Mouse (Mus musculus): ENCODE measurements at regions not wholly inside any gene's neighbourhood (a gene's known extent, or its start where the extent isn't known, plus 50 kb on each side); places are given as distances from the start of the nearest gene placed in this dataset.

DNA sequence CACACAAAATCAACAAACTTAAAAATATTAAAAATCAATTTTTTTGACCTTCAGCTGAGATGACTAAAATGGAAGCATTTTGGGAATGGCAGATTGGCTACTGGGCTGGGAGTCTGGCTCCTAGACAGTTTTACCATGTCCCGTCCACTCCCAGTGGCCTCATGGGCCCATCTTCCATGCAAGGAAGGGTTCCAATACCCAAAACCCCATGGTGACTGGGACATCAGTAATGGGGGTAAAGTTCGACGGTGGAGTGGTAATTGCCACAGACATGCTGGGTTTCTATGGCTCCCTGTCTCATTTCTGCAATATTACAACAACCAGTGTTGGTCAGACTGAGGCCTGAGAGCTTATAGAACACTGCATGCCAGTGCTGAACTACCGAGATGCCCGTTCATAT lies 82.2 kb downstream of the Il20rb start:
- no peak for DNase-seq

DNA sequence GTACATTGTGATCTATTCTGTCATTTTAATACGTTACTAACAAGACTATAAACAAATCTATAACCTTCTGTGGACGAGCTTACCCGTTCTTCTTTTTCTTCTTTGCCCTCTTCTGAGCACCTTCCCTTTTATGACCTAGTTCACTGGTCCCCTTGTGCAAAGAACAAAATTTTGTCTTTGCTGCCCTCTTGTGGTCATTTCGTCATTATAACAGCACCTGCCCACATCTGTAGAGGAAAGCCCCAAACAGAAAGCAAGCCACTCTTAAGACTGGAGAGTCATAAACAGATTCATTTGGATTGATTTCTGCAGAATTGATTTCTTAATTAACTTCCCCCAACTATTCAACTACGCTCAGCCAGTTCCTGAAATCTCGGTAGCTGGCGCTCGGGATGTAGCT lies 86.2 kb downstream of the Il20rb start:
- peak; percentile 52 for DNase-seq

DNA sequence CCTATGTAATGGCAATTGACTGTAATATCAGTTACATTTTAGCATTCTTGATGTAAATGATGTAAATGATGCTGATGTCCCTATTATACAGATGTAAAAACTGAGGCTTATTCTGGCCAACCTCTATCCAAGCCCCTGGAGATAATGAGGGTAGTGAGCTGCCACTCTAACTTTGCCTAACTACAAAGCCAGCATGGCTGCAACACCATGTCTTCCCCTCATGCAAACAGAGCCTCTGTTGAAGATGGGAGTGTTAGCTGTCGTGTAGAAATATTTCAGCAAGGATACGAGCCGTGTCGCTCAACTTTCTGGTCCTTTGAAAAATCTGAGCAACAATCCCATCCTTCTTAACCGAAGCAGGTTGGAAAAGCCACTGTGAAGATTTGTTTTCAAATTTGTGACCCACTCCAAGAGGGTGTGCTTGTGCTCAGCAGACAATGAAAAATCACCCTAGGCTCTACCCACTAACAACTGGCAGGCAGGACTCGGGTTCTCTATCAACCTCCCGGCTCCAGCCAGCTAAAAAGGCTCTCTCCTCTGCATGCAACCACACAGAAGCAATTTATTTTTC lies 90.2 kb downstream of the Il20rb start:
- DNase-seq = no peak

- peak; percentile 69 for DNase-seq
These were observed 90.9 kb downstream of the Il20rb start for GRCm38 (mm10) chr9:100395711-100396110.

- DNase-seq = no peak
These were observed 92.0 kb downstream of the Il20rb start for GRCm38 (mm10) chr9:100394632-100395031.

- no peak for DNase-seq
These were observed 92.4 kb downstream of the Il20rb start for GRCm38 (mm10) chr9:100394166-100394565.

DNA sequence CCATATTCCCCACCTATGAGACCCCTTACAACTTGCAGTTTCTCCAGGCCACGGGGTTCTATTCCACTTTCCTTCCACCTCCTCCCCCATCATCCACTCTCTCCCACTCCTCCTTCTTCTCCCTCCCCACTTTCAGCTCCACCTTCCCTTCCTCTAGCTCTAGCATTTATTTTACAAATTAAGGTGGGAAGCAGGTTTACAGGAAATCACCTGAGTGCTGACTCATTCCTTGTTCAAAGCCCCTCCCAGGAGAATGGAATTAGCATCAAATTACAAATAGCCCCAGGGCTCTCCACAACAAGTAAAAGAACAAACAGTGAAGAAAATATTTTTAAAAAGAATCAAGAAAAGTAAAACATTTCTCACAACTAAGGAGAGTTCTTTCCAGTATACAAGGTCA lies 94.3 kb downstream of the Il20rb start:
- no peak for DNase-seq

DNA sequence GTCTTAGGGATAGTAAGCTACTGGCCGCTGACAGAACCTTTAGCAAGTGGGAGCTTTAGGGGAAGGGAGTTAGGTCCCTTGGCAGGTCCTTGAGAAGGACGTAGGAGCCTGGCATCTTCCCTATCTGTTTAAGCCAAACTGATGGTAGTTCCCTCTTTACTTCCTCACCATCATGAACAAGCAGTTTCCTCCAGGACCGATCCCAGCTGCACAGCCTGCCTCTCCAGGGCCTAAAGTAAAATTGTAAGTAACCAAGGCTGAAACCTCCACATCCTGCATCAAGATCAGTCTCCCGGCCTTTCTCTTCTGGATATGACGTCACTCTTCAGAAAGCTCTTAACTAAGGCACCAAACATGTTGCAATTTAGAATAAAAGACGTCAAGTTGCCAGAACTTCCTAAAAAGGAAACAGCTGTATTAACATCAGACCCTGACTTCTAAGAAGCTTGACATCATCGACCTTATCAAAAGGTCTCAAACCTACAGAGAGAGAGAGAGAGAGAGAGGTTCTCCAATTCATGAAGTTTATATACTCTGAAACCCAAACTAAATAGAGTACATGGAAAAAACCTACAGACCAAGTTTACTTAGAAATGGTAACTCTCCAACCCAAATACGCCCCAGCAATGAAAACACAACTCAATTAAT lies 94.9 kb downstream of the Il20rb start:
- DNase-seq = no peak

DNA sequence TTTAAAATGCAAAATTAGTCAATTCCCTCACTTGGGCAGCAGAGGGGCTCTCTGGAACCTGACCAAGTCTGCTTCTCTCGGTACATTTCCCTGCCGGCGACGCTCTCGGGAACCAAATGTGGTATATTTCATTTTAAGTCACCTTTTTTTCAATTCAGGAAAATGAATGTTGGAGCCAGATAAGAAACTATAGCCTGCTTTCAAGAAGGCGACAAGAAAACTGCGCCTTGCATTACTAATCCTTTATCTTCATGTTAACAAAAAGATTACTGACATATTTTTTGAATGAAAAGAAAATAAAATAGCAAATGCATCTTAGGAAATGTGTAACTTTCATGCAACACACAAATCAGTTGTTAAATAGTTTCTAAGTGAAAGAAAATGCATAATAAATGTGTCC lies 98.2 kb downstream of the Il20rb start:
- DNase-seq = no peak

DNA sequence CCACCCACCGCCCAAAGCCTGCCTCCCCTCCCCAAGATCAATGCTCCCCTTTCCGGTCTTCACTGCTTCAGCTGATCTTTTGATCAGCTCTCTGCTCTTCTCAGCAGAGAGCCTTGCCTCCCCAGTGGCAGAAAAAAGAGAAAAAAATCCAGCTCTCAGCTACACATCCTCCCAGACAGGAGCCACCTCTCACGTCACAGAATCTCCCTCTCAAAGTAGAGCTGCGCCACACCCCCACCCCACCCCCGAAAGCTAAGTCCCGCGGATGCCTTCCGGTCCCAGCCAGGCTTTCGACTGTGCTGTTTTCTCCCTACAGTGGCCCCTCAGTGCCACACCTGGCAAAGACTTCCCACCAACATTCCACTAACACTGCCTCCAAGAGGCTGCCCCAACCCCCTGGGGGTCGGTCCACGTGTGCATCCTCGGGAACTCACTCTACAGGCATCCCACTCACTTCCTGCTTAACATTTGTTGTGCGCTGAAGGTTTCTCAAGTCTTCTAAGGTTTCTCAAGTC lies 99.4 kb downstream of the Il20rb start:
- DNase-seq = no peak

- peak; percentile 70 for DNase-seq
These were observed 104.1 kb downstream of the Il20rb start for GRCm38 (mm10) chr9:100382492-100382891.

- no peak for DNase-seq
These were observed 116.7 kb downstream of the Il20rb start for GRCm38 (mm10) chr9:100369921-100370320.

- DNase-seq = no peak
These were observed 119.8 kb downstream of the Il20rb start for GRCm38 (mm10) chr9:100366816-100367215.

DNA sequence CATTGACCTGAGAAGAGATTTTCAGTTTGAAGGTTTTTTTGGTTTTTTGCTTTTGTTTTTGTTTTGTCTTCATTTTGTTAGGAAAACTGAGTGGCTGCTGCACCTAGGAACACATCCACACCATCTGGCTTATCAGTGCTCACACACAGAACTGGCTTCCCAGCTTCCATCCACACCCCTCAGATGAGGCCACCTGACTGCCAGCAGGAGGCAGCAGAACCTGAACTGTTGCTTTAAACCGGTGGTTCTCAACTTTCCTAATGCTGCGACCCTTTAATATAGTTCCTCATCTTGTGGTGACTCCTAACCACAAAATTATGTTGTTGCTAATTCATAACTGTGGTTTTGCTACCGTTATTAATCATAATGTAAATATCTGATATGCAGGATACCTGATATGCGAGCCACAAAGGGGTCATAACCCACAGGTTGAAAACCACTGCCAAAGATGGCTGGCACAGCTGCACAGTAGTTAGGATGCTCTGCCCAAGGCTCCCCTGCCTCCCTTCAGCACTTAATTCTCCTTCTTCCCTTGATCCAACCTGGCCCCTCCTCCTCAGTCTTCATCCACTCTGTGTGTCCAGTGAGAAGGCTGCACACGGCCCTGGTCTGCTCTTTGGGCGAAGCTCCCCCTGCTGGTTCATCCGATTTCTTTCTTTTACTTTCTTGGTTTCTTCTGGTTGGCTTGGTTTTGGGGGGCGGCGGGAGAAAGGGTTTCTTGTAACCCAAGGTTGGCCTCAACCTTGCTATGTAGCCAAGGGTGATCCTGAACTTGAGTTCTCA lies 126.5 kb downstream of the Il20rb start:
- peak; percentile 16 for DNase-seq

- DNase-seq = no peak
These were observed 129.0 kb downstream of the Il20rb start for GRCm38 (mm10) chr9:100357553-100357952.

- no peak for DNase-seq
These were observed 145.8 kb downstream of the Il20rb start for GRCm38 (mm10) chr9:100340796-100341195.

GRCm38 (mm10) chr9:100307765-100308164 lies 178.8 kb downstream of the Il20rb start:
- DNase-seq = no peak

GRCm38 (mm10) chr9:100307364-100307763 lies 179.2 kb downstream of the Il20rb start:
- DNase-seq = no peak

GRCm38 (mm10) chr9:100303762-100304161 lies 182.8 kb downstream of the Il20rb start:
- DNase-seq = no peak

GRCm38 (mm10) chr9:100301613-100302012 lies 185.0 kb downstream of the Il20rb start:
- DNase-seq = no peak

GRCm38 (mm10) chr9:100277361-100277760 lies 209.2 kb downstream of the Il20rb start:
- no peak for DNase-seq

DNA sequence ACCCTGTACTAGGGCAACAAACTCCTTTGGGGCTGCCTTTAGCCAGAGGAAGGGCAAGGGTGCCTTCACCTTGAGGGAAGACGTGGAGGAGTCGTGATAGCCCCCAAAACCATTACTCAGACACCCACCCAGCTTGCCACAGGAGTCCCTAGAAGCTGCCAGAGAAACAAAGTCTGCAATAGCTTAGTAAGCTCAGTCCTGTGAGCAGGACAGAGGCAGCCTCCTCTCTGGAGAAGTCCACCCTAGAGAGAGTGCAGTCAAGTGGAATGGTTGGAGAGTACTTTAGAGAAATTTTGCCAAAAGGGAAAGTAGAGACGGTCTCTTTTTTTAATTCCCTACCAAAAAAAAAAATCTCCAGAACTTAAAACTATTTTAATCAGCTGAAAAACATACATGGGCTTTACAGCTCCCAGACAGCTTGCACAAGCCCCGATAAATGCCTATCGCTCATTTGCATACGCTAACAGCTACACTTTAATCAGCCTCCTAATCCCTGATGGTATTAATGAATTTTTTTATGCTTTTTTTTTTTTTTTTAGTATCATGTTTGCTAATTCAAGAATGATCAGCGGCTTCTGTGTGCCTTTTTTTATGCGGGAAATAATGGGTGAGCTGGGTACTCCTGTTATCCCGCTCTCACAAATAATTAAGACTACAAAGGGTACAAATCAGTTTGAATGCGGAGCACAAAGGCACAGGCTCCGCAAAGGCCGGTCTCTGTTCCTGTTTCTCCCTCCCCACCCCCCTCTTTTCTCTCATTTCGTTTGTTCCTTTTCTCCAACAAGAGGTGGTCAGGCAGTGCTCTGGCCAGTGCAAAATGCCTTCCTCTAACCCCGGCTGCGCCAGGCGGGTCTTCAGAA lies 219.8 kb downstream of the Il20rb start:
- DNase-seq = no peak

Measured in adrenal gland, adult 2 months (tissue).